Mouse (Mus musculus) neutrophil, adult 5-6 weeks (primary cell): ENCODE measurements around the gene Cisd1. TPM values are rescaled to one million over a fixed set of nuclear protein-coding genes. Genes with fewer than 3 reads are reported as not detected.

Experiments
- ATAC-seq: fragments of 151-379, 151-347 bp; 2 replicates; pipeline ENCODE4 v1.8.0; 2017; ENCODE audit warnings: mild to moderate bottlenecking, moderate TSS enrichment; ENCODE audit not compliant: insufficient number of reproducible peaks, poor library complexity, low FRiP score, severe bottlenecking; ENCODE audit errors: extremely low read depth
- total RNA-seq: library from RNA; stranded (forward); fragments of 200-1000 nt; gene quantifications from 2 replicates; pipeline ENCODE4 v1.2.3, GENCODE M21; 2017

The Cisd1 gene
- total RNA-seq, 1 experiment from 2014 or later, result 4.7 TPM

DNA sequence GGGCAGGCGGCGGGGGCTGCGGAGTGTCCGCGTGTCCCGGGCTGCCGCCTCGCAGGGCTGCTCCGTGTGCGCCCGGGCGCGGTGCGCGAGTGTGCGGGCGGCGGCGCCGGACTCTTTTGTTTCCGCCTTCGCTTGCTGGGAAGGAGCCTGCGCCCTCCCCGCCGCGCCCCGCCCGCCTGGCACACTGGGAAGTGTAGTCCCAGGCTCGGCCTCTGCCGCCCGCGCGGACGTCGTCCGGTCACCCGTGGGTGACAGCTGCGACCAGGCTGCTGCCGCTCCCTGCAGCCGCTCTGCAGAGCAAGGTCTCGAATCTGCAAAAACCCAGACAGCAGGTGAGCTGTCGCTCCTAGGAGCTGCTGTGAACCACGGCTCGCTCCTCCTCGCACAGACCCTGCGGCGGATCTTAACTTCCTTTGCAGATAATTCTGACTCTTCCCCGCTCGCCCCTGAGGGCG is 59.6 kb downstream of the Cisd1 start, which contains the start of gene Ube2d1:
Gene Ube2d1 (minus strand): TSS at position 137 of the 455 bp plus-strand sequence.
- peak; percentile 78 for ATAC-seq

DNA sequence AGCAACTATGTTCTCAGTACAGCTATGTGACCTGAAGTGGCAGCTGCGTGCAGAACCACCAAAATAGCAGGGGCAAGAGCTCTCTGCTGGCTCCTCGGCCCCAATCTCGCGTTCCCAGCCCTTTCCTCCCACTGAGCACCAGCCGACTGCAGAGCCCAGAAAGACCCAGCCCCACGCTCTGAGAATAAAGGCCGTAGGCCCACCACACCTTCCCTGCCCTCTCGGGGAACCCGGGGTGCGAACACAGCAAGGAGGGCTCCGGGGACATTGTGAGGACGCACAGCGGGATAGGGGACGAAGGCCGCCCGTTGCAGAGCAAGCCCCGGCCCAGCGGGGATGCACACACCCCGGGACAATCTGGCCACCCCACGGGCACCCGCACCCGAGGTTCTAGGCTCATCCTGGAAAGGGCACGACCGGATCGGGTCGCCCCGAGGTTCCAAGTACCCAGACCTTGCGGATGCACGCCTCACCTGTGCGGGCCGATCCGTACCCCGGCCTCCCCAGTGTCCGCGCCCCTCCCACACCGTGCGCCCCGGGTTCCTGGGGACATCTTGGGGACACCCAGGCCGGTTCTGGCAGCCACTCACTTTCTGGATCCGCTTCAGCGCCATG is 60.1 kb downstream of the Cisd1 start:
- no peak for ATAC-seq

DNA sequence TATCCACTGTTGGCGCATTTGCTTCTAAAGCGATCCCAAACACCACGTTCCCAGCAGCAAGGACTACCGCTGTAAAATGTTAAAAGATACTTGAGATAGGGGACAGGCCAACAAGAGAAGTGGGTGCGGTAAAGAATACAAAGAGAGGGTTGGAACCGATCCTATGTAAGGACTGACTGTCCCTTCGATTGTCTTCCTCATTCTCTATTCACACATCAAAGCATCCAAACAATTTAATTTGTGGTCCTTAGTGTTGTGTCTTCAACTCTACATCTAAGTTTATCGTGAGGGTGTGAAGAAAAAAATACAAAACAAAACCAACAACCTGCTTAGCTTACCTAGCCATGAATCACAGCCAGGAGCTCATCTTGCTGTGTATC is 60.6 kb downstream of the Cisd1 start:
- no peak for ATAC-seq

Other genes starting within 250 kb of the Cisd1 start
- gene Bicc1, start 185.3 kb downstream of the Cisd1 start, total RNA-seq, result not detected in 2 replicates
- 83.7 and 91.0 TPM in 2 replicates for gene Tfam, start 106.7 kb downstream of the Cisd1 start, total RNA-seq
- 60.8 and 66.4 TPM in 2 replicates for gene Ube2d1, start 59.7 kb downstream of the Cisd1 start, total RNA-seq
- gene Ipmk, start 2.8 kb upstream of the Cisd1 start, total RNA-seq, result 39.9 and 41.0 TPM in 2 replicates